Mouse (Mus musculus) embryonic facial prominence, embryonic 10.5 days (tissue): ENCODE measurements around the gene Hoxa7. TPM values are rescaled to one million over a fixed set of nuclear protein-coding genes. Genes with fewer than 3 reads are reported as not detected.

Experiments used
- DNase-seq: peaks from one replicate; pipeline ENCODE4 v3.0.0-alpha.2; 2017; ENCODE audit warnings: low spot score
- H3K27ac ChIP-seq: fragments of 300-500 bp; sonication (generic); replicated peaks from 2 replicates; pipeline ENCODE4 v1.5.1; 2016; ENCODE audit warnings: mild to moderate bottlenecking
- H3K27me3 ChIP-seq: fragments of 300-500 bp; sonication (generic); replicated peaks from 2 replicates; pipeline ENCODE4 v1.6.1; 2016; ENCODE audit warnings: low read depth, mild to moderate bottlenecking; ENCODE audit not compliant: poor library complexity, severe bottlenecking
- H3K36me3 ChIP-seq: fragments of 300-500 bp; sonication (generic); replicated peaks from 2 replicates; pipeline ENCODE4 v1.6.1; 2016; ENCODE audit warnings: mild to moderate bottlenecking, moderate library complexity
- H3K4me1 ChIP-seq: fragments of 300-500 bp; sonication (generic); 2 replicates; pipeline ENCODE4 v1.6.1; 2016
- H3K4me3 ChIP-seq: fragments of 300-500 bp; sonication (generic); 2 replicates; pipeline ENCODE4 v1.5.1; 2016; ENCODE audit warnings: mild to moderate bottlenecking, moderate library complexity
- H3K9me3 ChIP-seq: fragments of 300-500 bp; sonication (generic); 2 replicates; pipeline ENCODE4 v1.6.1; 2016; ENCODE audit warnings: mild to moderate bottlenecking
- WGBS: fragments of 180-500 bp; shearing (Covaris S2); methylation state at CpG from one replicate; pipeline ENCODE4 v1.1.7; 2016; 5-methylcytosine and 5-hydroxymethylcytosine counted together
- polyA plus RNA-seq: library from polyadenylated mRNA; unstranded; fragments of >200 nt; fragmentation: Nextera tagmentation; extraction: Ambion mirVana; gene quantifications from 2 replicates; pipeline ENCODE4 v1.2.1, GENCODE M21; 2016

The Hoxa7 gene
- polyA plus RNA-seq, 1 experiment from 2014 or later = not detected

- Histone ChIP-seq H3K9me3 (no peaks in the 10 kb centered on the region), H3K36me3 (no peaks in the 10 kb centered on the region), H3K4me3 (no peak overlapping the region), H3K27me3 (peaks cover 100% of the 10 kb centered on the region), H3K4me1 (peaks cover 9% of the 10 kb centered on the region; the same call in 1 of the 2 replicates), H3K27ac (no peak overlapping the region)
- WGBS = 1% methylated on average over 70 of the region's 70 CpGs
- peak; percentile 60 for DNase-seq
Observed at GRCm38 (mm10) chr6:52233546-52234427, 12.1 kb upstream of the Hoxa7 start.

GRCm38 (mm10) chr6:52232984-52233545, 11.4 kb upstream of the Hoxa7 start:
- WGBS = 2% methylated on average over 23 of the region's 23 CpGs
- Histone ChIP-seq H3K36me3 (no peaks in the 10 kb centered on the region), H3K27me3 (peaks cover 100% of the 10 kb centered on the region), H3K4me3 (no peak overlapping the region), H3K4me1 (peaks cover 9% of the 10 kb centered on the region; the same call in 1 of the 2 replicates), H3K9me3 (no peaks in the 10 kb centered on the region), H3K27ac (no peak overlapping the region)
- peak; percentile 51 for DNase-seq

- Histone ChIP-seq H3K36me3 (no peaks in the 10 kb centered on the region), H3K9me3 (no peaks in the 10 kb centered on the region), H3K27me3 (peaks cover 100% of the 10 kb centered on the region), H3K4me3 (no peak overlapping the region), H3K4me1 (peaks cover 9% of the 10 kb centered on the region; the same call in 1 of the 2 replicates), H3K27ac (no peak overlapping the region)
- no peak for DNase-seq
- under 1% methylated on average over 18 of the region's 18 CpGs for whole genome bisulfite sequencing
Observed at GRCm38 (mm10) chr6:52232568-52232965, 10.9 kb upstream of the Hoxa7 start.

- no peaks in the 10 kb centered on the region for H3K9me3 ChIP-seq
- peaks cover 9% of the 10 kb centered on the region; the same call in 1 of the 2 replicates for H3K4me1 ChIP-seq
- WGBS = 2% methylated on average over 18 of the region's 18 CpGs
- H3K36me3 ChIP-seq = no peaks in the 10 kb centered on the region
- DNase-seq = no peak
- peaks cover 100% of the 10 kb centered on the region for H3K27me3 ChIP-seq
- no peak overlapping the region for H3K4me3 ChIP-seq
- no peak overlapping the region for H3K27ac ChIP-seq
Observed at GRCm38 (mm10) chr6:52231885-52232567, 10.4 kb upstream of the Hoxa7 start.

GRCm38 (mm10) chr6:52230516-52231165, 9.0 kb upstream of the Hoxa7 start, which contains the start of gene Hoxa9:
Gene Hoxa9 (minus strand): TSS chr6:52231089.
- Histone ChIP-seq H3K4me1 (peaks cover 13% of the 10 kb centered on the region; the same call in 1 of the 2 replicates), H3K27ac (no peak within 1 kb of the TSS), H3K27me3 (peaks cover 100% of the 10 kb centered on the region), H3K4me3 (no peak within 1 kb of the TSS), H3K9me3 (no peaks in the 10 kb centered on the region), H3K36me3 (no peaks in the 10 kb centered on the region)
- under 1% methylated on average over 35 of the region's 36 CpGs for WGBS
- DNase-seq = no peak

GRCm38 (mm10) chr6:52229558-52230416, 8.1 kb upstream of the Hoxa7 start:
- no peak for DNase-seq
- under 1% methylated on average over 44 of the region's 44 CpGs for WGBS
- H3K36me3 ChIP-seq = no peaks in the 10 kb centered on the region
- H3K9me3 ChIP-seq = no peaks in the 10 kb centered on the region
- H3K4me3 ChIP-seq = no peak overlapping the region
- no peak overlapping the region for H3K27ac ChIP-seq
- H3K4me1 ChIP-seq = peaks cover 13% of the 10 kb centered on the region; the same call in 1 of the 2 replicates
- H3K27me3 ChIP-seq = peaks cover 100% of the 10 kb centered on the region

GRCm38 (mm10) chr6:52228475-52229465, 7.1 kb upstream of the Hoxa7 start:
- H3K4me3 ChIP-seq = no peak overlapping the region
- H3K36me3 ChIP-seq = no peaks in the 10 kb centered on the region
- H3K9me3 ChIP-seq = no peaks in the 10 kb centered on the region
- no peak for DNase-seq
- peaks cover 100% of the 10 kb centered on the region for H3K27me3 ChIP-seq
- H3K4me1 ChIP-seq = peaks cover 6% of the 10 kb centered on the region; the same call in 1 of the 2 replicates
- 1% methylated on average over 38 of the region's 38 CpGs for WGBS
- H3K27ac ChIP-seq = no peak overlapping the region

- peaks cover 6% of the 10 kb centered on the region; the same call in 1 of the 2 replicates for H3K4me1 ChIP-seq
- no peak overlapping the region for H3K27ac ChIP-seq
- WGBS = 2% methylated on average over 11 of the region's 11 CpGs
- H3K27me3 ChIP-seq = peaks cover 100% of the 10 kb centered on the region
- DNase-seq = no peak
- H3K9me3 ChIP-seq = no peaks in the 10 kb centered on the region
- H3K4me3 ChIP-seq = no peak overlapping the region
- H3K36me3 ChIP-seq = no peaks in the 10 kb centered on the region
Observed at GRCm38 (mm10) chr6:52227470-52228222, 6.0 kb upstream of the Hoxa7 start.

GRCm38 (mm10) chr6:52226569-52227257, 5.1 kb upstream of the Hoxa7 start:
- WGBS = 3% methylated on average over 26 of the region's 26 CpGs
- H3K27me3 ChIP-seq = peaks cover 100% of the 10 kb centered on the region
- H3K36me3 ChIP-seq = no peaks in the 10 kb centered on the region
- no peak overlapping the region for H3K27ac ChIP-seq
- no peak overlapping the region for H3K4me3 ChIP-seq
- H3K4me1 ChIP-seq = peaks cover 7% of the 10 kb centered on the region
- DNase-seq = no peak
- H3K9me3 ChIP-seq = no peaks in the 10 kb centered on the region
